Mouse (Mus musculus) lung, postnatal 14 days (tissue): ENCODE data around the gene Tspan13.

Experiments
- DNase-seq: peaks from one replicate; pipeline ENCODE4 v3.0.0; 2021

The Tspan13 gene

DNA sequence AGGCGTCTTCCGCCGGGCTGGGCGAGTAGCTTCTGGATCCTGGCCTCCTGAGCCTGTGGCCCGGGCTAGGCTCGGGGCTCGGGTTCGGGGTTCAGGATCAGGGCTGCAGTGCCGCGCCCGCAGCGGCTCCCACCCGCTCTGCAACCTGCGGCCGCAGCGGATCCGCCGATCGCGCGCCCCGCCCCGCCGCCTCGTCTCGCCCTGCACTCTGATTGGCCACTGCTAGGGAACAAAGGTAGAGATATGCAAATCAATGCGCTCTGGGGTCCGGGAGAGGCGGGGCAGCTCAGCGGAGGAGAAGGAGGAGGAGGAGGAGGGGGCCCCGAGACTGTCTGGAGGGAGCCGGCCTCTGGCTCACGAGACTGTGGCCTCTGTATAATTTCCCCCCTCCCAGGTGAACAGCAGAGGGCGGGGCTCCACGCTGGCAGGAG lies at the start of gene Tspan13:
Gene Tspan13, minus strand, starts transcription at position 153 of the 431 bp plus-strand sequence.
- peak; percentile 87 for DNase-seq

DNA sequence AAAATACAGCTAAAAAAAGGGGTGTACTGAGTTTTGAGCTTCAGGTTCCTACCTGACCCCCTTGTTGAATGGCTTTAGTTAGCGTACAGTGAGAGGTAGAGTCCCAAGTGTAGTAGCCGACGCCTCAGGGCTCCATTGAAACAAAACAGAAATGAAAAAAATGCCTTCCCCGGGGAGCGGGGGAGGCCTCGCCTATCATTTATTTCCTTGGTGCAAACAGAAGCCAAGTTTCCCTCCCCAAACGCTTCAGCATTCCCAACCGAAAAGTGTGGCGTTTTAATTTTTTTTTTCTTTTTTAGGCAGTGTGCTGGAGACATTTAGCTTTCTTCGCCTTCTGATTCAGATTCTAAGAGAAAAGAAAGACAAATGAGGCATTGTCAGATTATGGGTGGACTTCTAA lies 49.7 kb upstream of the Tspan13 start:
- DNase-seq = no peak

DNA sequence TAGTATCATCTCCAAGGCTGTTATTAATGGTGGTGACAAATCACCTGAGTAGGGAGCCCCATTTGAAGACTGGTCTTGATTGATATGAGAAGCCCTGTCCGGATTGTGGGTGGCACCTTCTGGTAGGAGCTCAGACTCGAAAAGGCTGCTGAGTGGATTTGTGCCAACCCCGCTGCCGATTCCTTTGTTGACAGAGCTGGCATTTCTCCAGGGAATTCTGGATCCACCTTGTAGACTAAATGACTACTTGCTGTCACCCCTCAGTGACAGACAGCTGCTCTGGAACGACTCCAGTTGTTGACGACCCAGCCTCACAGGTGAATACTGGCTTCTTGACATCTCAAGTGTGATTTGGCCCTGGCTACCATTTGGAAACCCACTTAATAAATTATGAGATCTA lies 46.9 kb upstream of the Tspan13 start:
- peak; percentile 28 for DNase-seq

DNA sequence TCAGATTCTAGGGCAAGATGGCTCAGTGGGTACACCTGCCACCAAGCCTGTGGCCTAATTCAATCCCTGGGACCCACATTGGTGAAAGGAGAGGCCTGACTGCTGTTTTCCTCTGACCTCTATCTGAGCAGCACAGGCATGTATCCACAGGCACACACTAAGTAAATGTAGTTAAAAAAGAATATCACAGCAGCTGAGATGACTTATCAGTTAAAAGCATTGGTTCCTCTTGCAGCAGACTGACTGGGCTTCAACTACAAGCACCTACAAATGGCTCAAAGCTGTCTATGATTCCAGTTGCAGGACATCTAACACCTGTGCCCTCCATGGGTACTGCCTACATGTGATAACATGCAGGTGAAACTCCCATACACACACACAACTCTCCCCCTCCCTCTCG lies 46.5 kb upstream of the Tspan13 start:
- DNase-seq = no peak

DNA sequence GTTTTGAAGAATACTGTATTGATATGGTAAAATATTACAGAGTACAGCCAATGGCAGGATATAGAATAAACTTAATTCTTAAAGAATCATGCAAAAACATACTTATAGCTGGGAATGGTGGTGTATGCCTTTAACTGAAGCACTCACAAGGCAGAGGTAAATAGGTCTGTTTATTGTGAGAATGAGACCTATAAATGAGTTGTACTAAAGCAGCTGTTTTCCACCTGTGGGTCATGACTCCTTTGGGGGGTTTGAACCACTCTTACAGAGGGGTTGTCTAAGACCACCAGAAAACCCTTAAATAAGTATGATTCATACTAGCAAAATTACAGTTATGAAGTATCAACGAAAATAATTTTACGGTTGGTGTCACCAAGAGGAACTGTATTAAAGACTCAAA lies 43.1 kb upstream of the Tspan13 start:
- no peak for DNase-seq

DNA sequence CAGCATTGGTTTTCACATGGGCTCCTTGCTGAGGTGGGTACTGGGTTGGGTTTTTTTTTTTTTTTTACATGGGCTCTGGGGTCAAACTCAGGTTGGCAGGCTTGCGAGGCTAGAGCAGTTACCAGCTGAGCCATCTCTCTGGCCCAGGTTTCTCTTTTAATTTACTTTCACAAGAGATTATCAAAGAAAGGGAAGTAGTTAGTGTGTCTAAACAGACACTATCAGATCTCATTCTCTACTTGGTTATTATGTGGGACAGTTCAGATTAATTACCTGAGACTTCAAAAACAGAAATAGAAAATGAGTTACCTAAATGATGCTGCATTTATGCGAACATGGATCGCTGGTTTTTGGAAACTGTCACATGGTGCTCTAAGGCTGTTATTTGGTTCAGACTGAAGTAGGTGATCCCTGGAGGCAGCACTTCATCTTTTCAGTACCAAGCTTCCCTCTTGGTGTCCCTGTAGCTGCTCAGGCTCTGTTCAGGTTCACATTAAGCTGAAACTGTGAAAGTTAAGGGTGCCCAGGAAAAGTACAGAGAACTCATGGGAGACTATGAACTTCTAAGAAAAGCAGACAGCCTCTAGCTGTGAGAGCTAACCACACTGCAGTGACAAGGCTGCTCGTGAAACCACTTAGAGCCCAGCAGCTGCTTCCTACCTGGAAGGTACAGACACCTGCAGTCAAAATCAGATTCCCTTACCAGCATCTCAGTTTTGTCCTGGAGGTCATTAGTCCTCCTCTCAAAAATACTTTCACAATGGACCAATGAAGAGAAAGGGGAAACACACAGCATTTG lies 36.0 kb upstream of the Tspan13 start:
- DNase-seq = no peak

DNA sequence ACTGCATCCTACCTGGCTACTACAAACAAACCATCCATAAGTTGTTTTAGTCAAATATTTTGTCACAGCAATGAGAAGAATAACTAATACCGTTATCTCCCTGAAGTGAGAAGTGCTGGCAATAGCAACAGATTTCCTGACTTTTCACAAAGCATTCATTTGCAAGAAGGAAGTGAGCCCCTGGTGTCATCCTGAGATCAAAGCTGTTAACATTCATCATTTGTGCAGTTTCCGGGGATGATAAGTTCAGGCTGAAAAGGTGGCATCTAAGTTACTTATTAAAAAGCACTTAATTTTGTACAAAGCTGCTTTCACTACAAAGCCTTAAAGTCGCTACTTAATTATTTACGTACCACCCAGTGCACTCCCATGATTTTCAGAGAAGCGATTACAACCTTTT lies 30.6 kb upstream of the Tspan13 start:
- no peak for DNase-seq

DNA sequence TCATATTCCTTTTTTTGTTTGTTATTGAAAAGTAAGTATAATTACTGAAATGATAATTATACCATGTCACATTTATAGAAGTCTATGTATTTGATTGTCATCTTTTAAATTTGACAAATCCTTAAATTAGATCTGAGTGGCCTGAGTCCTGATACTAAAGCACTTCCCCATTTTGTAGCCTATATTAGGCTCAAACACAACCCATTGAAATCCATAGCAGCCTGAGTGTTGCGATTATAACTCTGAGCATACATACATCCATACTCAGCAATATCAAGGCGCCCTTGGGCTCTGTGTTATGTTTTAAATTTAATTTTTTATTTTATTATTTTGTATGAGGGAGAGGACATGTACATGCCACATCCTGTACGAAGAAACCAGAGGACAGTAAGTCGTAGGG lies 27.9 kb upstream of the Tspan13 start:
- no peak for DNase-seq

DNA sequence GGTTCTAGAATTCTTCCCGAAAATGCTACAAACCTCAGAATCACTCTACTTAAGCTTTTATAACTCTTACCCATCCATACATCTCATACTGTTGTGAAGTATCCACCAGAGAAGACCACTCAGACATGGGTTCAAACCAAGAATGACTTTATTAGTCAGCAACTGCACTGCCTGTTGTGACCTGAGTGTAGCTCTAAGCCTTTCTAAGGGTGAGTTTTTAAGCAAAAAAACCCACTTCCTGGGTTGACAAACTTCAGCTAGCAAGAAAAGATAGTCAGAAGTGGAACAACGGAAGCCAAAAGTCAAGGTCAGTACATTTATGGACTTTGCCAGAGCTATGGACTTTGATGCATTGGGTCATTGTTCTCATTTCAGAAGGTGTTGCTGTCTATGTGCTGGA lies 25.2 kb upstream of the Tspan13 start:
- DNase-seq = no peak

DNA sequence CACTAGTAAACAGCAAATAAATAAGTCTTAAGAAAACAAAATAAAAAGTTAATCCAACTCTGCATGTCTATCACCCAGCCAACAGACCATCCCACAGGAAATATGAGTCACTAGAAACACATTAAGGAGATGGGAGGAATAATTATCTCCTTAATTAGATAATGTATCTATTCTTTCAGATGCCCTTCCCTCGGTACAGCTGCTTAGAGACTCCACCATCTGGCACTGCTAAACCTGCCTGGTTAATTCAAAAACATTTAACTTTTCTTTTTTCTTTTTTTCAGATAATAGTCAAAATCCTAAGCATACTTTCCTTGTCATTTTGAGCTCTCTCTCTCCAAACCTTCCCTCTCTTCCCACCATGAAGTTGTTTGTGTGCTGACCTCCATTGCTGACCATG lies 23.6 kb upstream of the Tspan13 start:
- no peak for DNase-seq

DNA sequence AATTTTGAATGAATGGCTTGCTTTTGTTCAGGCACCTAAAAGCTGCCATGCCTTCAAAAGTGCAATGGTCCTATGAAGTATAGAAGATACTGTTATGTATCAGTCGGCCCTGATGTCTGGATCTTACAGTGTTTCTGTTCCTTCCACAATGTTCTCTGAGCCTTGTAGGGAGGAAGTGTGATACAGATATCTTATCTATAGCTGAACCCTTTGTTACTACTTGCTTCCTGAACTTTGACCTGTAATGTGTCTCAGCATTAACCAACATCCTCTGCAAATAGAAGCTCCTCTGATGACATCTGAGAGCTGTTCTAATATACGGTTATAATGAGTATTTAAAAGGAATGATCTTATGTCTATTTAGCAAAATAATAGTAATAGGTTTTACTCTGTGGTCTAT lies 15.4 kb upstream of the Tspan13 start:
- DNase-seq = no peak

DNA sequence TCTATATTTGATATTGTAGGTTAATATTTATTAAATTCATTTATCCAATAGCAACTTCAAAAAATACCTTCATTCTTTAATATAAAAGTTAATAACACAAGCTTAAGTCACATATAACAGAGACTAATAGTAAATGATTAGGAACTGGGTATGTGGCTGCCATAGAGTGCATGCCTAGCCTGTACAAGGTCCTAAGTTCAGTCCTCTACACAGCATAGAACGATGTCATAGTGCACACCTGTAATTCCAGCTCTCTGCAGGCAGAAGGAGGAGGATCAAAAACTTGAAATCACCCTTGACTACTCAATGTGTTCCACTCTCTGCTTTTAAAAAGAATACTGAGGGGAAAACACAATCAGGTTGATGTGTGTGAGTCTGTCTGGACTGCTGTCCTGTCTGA lies 8.0 kb upstream of the Tspan13 start:
- DNase-seq = no peak

DNA sequence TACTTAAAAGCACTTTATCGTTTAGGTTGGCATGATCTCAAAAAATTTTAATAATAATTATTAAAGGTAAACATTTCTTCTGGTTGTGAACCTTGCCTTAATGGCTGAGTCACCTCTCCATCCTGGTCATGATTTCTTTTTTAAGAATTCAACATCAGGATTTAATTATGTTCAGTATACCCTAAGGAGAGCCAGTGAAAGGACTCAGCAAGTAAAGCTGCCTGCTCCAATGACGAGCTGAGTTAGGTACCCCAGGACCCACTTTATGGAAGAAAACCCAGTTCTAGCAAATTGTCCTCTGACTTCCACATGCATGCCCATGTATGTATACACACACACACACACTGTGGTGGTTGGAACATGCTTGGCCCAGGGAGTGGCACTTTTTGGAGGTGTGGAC lies 5.3 kb upstream of the Tspan13 start:
- DNase-seq = no peak

DNA sequence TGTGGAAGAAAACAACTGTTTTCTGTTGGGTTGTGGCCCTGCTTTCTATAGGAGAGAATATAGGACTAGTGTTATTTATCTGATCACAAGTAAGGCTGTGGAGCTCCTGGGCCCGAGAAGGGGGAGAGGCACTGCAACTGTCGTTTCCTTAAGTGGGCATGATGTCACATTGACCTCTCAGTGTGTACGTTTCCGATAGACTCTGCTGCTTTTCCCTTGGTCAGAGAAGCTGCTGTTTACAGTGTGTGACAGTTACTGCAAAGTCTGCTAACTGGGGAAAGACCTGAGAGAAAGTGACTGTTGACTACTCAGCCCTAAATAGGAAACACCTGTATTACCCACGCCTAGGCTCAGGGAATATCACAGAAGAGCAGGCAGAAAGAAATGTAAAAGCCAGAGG lies 3.9 kb upstream of the Tspan13 start:
- DNase-seq = no peak

DNA sequence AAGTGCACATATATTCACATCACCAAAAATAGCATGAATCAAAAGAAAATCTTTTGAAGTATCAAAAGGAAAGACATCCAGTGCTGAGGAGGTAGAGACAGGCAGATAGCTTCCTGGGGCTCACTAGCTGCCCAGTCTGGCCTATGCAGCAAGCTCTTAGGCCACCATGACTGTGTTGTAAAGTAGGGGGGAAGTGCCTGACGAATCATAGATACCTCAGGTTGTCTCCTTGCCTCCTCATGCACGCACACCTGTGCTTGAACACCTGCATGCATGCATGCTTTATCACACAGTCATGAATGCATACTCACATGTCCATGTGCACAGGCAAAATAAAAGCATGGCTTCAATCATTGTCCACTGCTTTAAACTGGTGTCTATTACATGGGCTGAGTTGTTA lies 2.4 kb upstream of the Tspan13 start:
- no peak for DNase-seq

DNA sequence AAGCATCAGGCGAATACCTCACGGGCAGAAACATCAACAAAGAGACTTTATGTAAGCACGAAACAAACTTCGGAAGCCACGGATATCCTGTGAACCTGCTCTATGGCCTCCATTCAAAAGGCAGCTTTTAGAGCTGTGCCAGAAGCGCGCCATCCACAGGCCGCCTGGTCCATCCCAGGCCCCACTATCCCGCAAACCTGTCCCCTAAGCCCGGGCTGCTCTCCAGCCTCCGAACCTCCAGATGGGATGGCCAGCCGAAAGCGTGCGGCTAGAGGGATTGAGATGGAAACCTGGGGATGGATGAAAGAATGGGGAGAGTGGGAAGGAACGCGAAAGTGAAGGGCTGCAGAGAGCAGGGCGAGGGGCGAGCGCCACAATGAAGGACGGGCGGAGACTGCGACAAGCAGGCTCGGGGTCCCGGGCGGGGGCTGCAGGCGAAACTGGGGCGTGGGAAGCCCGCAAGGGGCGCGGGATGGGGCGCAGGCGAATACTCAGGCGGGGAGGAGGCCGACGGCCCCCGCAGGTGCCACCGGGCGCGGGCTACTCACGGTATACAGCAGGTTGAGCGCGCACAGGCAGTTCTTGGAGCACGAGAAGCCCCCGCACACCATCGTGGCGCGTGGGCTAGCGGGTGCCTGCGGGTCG lies 475 bp downstream of the Tspan13 start:
- peak; percentile 70 for DNase-seq

DNA sequence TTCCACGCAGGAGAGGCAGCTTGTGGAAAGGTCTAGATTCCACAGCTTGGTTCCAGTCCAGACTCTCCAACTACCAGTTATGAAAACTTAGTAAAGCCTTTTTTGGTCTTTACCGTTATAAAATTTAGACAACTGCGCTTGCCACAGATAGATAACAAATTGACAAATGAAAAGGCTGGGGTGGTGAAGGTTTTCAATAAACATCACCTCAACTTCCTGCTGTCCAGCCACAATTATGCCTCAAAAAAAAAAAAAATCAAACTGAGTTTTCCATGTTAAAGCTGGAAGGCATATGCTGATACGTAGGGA lies 1.1 kb downstream of the Tspan13 start:
- DNase-seq = no peak

DNA sequence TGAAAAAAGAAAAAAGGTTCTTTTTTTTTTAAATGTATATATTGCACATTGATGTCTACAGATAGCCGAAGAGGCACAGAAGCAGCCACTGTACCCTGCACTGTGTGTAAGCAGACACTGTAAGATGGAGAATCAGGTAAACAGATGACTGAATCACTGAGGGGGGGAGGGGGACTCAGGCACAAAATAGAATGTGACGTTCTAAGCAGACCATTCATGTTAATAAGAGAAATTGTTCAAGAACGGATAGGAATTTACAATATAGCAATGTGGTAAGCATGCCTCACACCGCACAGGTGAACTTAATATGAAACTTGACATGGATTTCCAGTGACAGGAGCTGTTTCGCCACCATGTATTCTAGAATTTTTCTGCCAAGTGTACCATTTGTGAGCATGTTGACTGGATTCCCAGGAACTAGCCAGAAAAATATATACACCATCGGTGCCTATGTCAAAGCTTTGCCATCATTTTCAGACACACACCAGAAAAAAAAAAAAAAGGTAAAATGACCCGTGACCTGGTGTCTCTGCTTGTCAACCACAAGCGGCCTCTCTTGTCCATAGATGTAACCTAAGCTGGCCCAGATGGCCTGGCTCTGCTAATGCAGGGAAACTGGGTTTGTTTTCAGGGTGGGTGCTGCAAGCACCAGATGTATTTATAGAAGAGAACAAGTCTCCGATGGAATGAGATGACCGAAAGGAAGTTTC lies 1.6 kb downstream of the Tspan13 start:
- no peak for DNase-seq

DNA sequence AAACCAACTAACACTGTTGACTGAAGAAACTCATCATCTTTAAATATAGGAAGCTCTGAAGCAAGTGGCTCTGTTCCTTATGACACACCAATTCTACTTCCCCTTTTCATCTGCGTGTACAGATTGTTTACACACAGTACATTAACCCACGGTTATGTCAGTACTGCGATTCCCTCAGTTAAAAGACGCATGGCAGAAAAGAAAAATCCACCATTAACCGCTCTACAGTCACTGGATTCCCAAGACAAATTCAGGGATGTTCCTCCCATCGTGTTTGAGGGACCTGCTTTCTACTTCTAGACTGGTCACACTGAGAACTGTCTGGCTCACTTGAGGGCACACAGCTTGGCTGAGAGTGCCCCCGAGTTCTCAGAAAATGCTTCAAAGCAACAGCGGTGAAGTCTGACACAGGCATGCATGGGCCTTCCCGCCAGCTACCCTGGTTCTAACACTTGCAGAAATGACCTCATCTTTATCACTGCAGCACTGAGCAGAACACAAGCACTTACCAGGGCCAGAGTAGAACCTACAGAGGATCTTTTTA lies 2.7 kb downstream of the Tspan13 start:
- no peak for DNase-seq

DNA sequence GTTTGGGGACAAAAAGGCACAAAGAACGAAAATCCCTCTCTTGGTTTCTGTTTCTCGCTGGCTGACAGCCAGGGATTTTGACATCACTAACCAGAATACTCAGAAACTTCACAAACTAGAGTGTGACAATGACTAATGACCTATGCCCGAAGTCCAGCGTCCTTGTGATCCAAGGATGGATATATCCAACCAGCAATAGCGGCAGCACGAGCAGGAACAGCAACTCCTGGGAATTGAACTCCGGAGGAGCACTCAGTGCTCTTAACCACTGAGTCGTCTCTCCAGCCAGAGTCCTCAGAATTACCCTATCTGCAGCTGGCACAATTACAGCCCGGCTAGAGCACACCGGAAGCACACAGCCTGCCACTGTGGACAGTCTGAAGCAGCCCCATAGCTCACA lies 5.5 kb downstream of the Tspan13 start:
- DNase-seq = no peak

DNA sequence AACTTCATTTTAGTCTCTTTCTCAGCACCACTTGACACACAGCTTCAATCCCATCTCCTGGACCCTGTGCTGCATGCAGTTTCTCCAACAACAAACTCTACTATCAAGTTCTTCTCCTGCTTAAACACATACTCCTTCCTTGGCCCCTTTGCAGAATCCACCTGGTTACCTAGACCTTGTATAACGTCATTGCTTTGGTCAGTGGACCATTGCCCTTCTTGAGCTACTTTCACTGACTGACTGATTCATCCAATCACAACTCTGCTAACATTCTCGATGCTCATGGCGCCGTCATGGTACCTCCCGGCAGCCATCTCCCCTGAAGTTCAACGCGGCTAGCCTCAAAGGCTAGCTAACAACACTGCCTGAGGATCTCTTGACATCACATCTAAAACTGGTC lies 6.2 kb downstream of the Tspan13 start:
- DNase-seq = no peak

DNA sequence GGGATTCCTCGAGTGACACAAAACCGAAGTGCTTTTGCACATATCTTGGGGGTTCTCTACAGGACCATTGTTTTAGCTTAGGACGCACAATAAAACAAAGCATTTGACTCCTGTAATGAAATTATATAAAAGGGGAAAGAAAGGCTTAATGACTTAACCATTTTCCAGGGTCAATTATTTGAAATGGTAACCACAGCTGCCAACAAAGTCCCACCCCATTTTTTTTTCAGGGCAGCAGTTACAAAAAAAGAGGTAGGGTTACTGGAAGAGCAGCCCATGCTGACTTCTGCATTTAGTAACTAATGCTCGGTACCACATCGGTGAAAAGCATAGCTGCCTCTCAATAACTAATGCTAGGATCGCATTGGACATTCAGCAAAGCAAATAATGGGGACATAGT lies 6.8 kb downstream of the Tspan13 start:
- no peak for DNase-seq

DNA sequence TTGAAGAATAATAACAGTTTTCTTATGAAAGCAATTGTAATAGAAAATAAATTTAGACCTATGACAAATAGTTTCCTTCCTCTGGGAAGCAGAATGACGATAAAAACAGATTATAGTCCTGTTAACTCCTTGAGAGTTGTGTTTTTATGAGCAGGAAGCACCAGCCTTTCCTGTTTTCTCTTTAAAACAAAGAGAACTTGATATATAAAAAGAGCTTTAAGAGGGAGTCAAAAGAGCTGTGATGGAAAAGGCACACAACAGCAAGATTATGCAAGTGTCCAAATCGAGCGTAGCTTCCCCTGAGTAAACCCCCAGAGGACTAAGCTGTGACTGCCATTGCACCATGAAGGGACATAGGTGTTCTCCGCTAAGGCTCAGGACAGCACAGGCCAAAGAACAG lies 9.9 kb downstream of the Tspan13 start:
- DNase-seq = no peak
